Mouse (Mus musculus): ENCODE measurements at regions not wholly inside any gene's neighbourhood (a gene's known extent, or its start where the extent isn't known, plus 50 kb on each side); places are given as distances from the start of the nearest gene placed in this dataset.

DNA sequence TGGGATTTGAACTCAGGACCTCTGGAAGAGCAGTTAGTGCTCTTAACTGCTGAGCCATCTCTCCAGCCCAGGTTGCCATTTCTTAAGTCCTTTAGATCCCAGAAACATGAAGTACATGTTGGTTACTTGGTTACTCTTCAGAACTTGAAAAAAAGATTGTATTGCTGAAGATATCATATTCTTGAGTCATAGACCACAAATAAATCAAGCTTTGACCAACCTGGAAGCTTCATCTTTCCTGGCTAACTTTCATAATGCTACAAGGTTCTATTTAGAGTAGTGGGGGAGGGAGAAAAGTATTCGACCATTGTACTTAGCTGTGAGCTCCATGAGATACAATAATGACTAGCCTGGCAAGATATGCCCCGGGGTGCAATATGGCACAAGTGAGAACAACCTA lies 90.9 kb upstream of the Cdkn2b start:
- no peak for DNase-seq (ENCODE audit: low spot score in 2 of 2)

DNA sequence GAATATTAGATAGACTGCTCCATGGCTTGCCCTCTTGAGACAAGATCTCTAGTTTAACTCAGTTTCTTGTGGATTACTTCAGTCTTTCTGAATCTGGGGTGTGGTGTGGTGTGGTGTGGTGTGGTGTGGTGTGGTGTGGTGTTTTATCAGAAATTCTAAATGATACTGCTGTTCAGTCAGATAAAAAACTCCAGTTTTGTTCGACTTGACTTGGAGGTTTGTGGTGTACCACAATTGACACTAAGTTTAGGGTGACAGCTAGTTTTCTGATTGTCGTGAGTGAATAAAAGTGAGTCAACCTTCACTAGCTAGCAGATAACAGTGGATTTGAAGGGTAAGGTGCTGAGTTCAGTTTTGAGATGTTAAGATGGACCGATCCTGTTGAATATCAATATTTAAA lies 89.5 kb upstream of the Cdkn2b start:
- no peak for DNase-seq (ENCODE audit: low spot score in 2 of 2)

- DNase-seq (ENCODE audit: low spot score in 2 of 2): no peak
Measured at GRCm38 (mm10) chr4:89399277-89399676, 88.4 kb upstream of the Cdkn2b start.

- no peak for DNase-seq (ENCODE audit: low spot score in 2 of 2)
Measured at GRCm38 (mm10) chr4:89396020-89396419, 85.2 kb upstream of the Cdkn2b start.

- no peak for DNase-seq (ENCODE audit: low spot score in 2 of 2)
Measured at GRCm38 (mm10) chr4:89395336-89395735, 84.5 kb upstream of the Cdkn2b start.

GRCm38 (mm10) chr4:89393251-89393711 lies 82.4 kb upstream of the Cdkn2b start:
- DNase-seq (ENCODE audit: low spot score in 2 of 2): no peak

DNA sequence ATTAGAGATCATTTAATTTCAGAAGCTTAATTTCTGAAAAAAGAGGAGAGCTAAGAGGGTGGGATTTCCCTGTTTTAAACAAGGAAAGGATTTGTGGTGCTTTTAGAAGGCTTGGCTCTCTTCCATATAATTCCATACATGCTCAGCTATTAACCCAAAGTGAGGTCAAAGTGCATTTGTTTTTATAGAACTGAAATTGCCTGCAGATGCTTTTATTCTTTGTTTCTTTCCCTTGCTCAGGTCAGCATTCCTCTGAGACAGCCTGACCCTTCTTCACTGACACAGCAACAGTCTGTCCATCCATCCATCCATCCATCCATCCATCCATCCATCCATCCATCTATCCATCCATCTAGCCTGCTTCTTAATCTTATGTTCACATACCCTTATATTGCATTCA lies 82.0 kb upstream of the Cdkn2b start:
- DNase-seq (ENCODE audit: low spot score in 2 of 2): no peak

DNA sequence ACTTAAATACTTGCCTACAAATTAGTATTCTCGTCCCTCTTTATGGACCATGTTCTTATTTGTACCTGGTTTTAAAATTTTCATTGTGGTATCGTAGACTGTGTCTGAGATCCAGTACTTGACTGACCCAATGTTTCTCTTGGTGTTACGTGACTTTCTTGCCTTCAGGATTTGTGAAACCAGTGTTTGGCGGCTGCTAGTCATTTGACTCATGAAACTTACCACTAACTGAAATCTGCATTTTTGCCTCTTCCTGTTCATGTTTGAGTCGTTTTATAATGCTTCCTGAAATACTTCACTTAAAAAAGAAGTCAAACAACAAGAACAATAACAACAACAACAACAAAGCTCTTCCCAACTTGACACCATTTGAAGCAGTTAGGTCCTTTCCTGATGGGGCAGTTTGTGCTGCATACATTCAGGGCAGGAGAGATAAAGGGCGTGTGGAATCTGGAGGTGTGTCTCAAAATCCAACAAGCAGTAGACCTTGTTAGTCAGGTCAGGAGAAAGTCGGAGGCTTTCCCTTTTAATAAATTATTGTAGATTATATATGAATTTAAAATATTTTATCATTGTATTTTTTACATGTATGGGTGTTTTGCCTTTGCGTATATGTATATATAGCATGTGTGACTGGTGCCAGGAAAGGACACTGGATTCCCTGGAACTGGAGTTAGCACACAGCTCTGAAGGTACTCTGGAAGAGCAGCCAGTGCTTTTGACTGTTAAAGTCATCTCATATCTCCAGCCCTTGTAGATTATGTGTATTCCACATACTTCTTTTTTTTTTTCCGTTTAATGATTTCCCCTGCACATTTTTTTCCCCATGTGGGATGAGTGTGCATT lies 80.8 kb upstream of the Cdkn2b start:
- DNase-seq (ENCODE audit: low spot score in 2 of 2): no peak

DNA sequence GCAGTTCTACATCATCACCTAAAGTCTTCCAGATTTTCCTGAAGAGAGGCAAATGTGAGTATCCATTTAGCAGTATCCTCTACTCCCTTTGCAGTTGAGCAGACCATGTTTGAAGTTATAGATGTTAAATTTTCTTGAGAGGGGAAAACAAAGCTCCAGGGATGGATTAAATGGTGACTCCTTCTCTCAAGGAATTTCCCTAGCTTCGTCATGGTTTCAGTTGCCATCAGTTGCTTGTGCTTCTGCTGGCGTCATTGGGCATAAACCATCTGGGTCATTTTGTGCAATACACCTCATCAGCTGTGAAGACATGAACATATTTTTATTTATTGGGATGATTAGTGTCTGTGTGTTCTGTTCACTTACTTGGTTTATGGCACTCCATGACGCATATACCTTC lies 72.7 kb upstream of the Cdkn2b start:
- no peak for DNase-seq (ENCODE audit: low spot score in 2 of 2)

GRCm38 (mm10) chr4:89382434-89382976 lies 71.7 kb upstream of the Cdkn2b start:
- DNase-seq (ENCODE audit: low spot score in 2 of 2): no peak

DNA sequence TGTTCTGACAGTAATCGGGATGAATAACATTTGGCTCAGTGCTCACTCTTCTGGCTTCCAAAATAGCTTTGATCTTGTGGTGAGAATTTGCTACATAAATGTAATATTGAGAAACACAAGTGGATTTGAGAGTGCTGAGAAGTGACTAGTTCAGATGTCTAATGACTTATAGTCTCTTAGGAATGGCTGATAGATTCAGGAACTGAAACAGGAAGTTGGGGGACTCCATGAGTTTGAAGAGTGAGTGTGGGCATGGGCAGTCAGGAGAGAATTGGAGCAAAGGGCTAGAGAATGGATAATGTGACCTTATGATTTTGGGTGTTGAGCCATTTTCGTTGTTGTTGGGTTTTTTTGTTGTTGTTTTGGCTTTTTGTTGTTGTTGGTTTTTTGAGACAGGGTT lies 70.9 kb upstream of the Cdkn2b start:
- DNase-seq (ENCODE audit: low spot score in 2 of 2): no peak

DNA sequence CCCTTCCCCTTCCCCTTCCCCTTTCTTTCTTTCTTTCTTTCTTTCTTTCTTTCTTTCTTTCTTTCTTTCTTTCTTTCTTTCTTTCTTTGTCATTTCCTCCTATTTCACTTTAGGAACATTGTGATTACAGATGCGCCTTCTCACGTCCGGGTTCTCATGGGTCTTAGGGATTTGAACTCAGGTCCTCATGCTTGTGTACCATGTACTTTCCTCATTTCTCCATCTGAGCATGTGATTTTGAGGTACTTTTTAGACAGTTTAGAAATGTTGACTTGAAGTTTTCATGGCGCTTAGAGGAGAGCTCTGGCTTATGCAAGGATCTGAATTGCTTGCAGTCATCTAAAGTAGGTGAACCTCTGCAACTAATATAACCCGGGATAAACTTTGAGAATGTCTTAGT lies 70.2 kb upstream of the Cdkn2b start:
- no peak for DNase-seq (ENCODE audit: low spot score in 2 of 2)

DNA sequence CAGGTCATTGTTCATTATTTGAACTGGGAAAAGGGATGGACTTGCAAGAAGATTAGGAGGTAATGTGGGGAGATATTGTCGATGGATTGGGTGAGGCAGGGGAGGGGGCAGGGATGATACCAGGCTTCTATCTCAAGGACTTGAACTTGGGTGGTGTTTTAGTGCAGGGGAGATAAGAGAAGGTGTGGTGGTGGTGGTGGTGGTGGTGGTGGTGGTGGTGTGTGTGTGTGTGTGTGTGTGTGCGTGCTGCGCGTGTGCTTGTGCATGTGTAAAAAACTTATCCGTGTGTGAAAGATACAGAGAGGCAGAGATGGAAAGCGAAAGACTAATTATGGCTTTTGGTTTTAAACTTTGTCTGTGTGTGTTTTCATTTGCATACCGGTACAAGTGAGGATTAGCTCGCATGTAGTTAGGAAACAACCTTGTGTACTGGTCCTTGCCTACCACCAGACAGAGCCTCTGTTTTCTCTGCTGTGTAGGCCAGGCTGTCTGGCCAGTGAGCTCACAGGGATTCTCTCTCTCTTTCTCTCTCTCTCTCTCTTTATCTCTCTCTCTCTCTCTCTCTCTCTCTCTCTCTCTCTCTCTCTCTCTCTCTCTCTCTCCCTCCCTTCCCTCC lies 69.6 kb upstream of the Cdkn2b start:
- no peak for DNase-seq (ENCODE audit: low spot score in 2 of 2)

DNA sequence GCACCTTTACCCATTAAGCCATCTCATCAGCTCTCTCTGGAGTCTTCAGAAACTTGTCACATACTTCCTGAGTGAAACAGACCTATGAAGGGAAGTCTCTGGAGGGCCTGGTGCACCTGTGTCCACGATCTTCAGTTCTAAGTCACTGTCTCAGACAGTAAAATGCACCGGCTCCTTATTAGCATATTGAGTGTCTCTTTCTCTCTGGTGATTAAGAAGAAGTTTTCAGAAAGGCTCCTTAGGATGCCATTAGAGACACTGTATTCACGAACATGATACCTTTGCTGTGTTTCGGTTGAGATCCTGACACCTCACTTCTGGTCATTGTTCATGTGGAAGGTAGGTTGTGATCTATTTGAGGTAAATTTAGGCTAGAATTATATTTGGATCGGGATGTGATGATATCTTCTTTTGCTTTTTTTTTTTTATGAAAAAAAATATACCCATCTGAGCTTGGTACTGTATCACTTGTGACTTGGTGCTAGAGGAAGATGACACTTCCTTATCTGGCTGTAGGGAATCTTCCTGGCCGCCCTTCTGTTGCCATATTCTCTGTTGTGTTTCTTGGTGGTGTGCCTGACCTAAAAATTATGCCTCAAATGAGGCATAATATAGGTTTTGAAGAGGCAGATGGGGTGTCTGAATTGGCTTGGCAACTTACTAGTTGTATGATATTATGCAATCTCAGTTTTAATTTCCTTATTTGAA lies 68.9 kb upstream of the Cdkn2b start:
- DNase-seq (ENCODE audit: low spot score in 2 of 2): no peak

GRCm38 (mm10) chr4:89372631-89373030 lies 61.8 kb upstream of the Cdkn2b start:
- no peak for DNase-seq (ENCODE audit: low spot score in 2 of 2)

DNA sequence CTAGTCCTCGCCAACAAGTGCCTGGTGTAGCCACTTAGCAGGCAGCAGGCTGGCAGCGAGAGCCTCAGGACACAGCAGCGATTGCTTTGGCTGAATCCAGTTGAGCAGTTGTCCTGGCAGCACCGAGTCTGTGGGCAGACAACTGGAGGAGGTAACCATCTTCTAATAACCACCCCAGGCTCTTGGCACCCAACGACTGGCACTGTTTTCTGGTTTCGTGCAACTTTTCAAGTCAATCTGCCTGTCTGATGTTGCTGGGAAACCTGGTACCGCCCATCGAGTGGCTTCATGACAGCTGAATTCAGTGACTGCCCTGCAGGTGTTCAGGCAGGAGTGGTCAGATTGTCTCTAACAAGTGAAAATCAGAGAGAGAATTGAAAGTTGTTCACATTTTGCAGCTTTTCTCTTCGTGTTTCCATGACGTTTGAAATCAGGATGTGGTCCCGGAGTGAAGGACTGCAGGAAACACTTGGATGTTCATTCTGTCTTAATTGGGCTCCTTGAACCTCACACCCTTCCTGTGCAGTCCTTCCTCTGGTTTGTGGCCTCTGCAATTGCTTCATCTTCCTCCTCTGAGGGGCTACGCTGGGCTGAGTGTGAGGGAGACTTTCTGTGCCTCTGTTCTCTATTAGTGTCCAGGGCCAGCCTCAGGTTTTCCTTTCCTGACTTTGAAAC lies 58.1 kb upstream of the Cdkn2b start:
- DNase-seq (ENCODE audit: low spot score in 2 of 2): no peak

- no peak for DNase-seq (ENCODE audit: low spot score in 2 of 2)
Measured at GRCm38 (mm10) chr4:89366581-89367141, 55.8 kb upstream of the Cdkn2b start.

- DNase-seq (ENCODE audit: low spot score in 2 of 2): no peak
Measured at GRCm38 (mm10) chr4:89365875-89366274, 55.0 kb upstream of the Cdkn2b start.

- DNase-seq (ENCODE audit: low spot score in 2 of 2): no peak
Measured at GRCm38 (mm10) chr4:89363150-89363683, 52.4 kb upstream of the Cdkn2b start.

- DNase-seq (ENCODE audit: low spot score in 2 of 2): no peak
Measured at GRCm38 (mm10) chr4:89362650-89363049, 51.8 kb upstream of the Cdkn2b start.

DNA sequence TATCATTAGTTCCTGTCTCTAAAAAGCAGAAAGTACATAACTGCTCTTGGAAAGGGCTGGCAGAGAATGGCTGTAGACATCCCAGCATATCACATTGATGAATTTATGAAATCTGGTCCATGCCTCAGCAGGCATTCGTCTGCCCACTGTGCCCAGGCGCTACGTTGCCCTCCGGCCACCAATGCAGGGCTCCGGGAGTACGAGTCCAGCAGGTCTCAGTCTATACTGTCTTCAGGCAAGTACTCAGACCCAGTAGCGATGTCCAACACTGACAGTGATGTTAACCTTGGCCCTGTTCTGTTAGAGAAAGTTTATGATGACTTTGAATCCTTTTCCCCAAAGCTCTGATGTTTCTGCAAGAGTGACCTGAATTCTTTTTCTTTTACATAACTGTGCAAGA lies 50.5 kb upstream of the Cdkn2b start:
- DNase-seq (ENCODE audit: low spot score in 2 of 2): no peak

Measured in frontal cortex, postnatal 10 days (tissue).